Mouse (Mus musculus): Measurements from ENCODE around the gene D130052B06Rik.

DNA sequence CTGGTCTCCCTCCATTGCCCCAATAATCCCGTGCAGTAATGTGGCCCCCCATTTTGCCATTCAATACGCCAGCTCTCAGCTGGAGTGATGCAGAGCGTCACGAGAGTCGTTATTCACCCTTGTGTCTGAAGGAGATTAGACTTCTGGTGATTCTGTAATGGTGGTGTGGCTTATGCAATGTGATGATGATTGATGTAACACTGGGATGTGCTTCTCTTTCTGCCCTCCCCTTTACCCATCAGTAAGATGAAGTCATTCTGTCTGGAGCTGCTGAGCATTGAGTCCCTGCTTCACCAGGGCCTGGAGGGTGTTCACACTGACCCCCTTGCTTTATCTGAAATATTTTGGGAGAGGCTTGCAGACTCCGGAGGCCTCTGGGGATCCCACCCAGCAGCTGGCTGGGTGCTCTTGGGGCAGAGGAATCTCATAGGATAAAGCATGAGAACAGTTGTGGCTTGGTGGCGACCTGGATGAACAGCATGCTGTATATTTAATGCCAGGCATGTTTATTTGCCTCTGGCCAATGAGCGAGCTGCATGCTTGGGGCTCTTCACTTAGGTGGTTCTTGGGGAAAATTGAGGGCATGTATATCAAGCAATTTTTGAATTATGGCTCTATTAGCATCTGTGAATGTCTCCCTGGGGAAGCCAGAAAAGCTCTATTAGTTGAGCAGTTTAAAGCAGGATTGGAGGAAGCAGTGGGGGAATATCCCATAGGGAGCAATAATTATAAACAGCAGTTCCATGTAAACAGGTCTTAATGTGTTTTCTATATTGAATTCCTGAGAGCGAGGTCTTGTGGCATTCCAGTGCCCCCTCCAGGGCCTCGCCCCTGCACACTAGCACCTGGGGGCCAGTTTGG, 71.2 kb downstream of the D130052B06Rik start:
- TF ChIP-seq POLR2A (IDR thresholded peaks at IDR 0.05; ENCODE audit: control insufficient read depth, low read depth, low read length) (no peak), CTCF (IDR thresholded peaks at IDR 0.05; ENCODE audit: control insufficient read depth, insufficient read depth, insufficient replicate concordance, low read depth, low read length) (no peak)
